In the genomic region with DNA sequence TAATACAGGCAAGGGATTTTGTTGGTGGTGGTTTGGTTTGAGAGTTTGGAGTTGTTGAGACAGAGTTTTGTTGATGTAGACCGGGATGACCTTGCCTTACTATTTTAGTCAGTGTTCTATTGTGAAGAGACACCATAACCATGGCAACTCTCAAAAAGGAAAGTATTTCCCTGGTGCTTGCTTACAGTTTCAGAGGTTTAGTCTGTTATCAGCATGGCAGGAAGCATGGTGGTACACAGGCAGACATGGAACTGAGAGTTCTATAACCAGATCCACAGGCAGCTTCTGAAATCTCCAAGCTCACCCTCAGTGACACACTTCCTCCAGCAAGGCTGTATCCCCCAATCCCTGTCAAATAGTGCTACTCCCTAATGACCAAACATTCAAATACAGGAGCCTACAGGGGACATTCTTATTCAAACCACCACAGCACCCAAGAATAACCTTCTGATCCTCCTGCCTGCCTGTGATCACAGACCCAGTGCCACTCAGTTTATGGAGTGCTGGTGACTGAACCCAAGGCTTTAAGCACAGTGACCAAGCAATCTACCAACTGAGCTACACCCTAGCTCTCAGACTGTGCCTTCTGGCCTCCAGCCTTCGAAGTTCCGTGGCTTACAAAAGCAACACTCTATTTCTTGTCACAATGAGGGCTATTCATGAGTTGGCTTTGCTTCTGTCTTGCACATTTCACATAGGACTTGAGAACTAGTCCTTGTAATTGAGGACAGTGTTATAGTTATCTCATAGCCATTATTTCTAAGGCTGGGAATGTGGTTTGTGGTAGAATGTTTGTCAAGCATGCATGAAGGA, we compare ENCODE assay signal across 19 mouse cellular contexts.
DNase-seq lines count a peak whose midpoint lies in the region; ATAC-seq lines count a peak whose summit lies in the region.
"Had no signal": no experiment of that assay in that cellular context is flagged by ENCODE, and none has a peak within 500 bp of the region (broad histone marks: within the 10 kb centered on the region; RNA-seq: fewer than 3 reads in every experiment).

No protein-coding gene starts in this region.

- ATAC-seq in activated CD4-positive, CD25-positive, alpha-beta regulatory T cell, adult 4 months: peak; percentile 54
- ATAC-seq in megakaryocyte-erythroid progenitor cell, adult 5-6 weeks (replicated peaks; ENCODE audit: low FRiP score, low TSS enrichment, poor library complexity, severe bottlenecking): peak; percentile 54; the same call in 1 of the 2 replicates
- no peak for ATAC-seq in erythroblast, adult 5-6 weeks (replicated peaks; ENCODE audit: low FRiP score, poor library complexity, severe bottlenecking)
- ATAC-seq: liver, postnatal 0 days; Patski had no signal

- intact Hi-C loops in heart, postnatal 10 days (cut with DNase I): no loop called here

- peak; percentile 62 for DNase-seq in heart, adult 11 months
- no peak for DNase-seq in heart, postnatal 10 days
- DNase-seq in 416B (ENCODE audit: low read depth): peak; percentile 34
- no peak for DNase-seq in adipocyte (ENCODE audit: low spot score)
- DNase-seq in embryo, embryonic 10 days (ENCODE audit: low spot score): no peak
- DNase-seq: adrenal gland, postnatal 25 days; cerebellum, adult 18-20 months; cerebellum, postnatal 25 days; heart, adult 2 months; heart, postnatal 4 days; kidney, adult 11 months; liver, postnatal 0 days; lung, postnatal 10 days; right cerebral cortex, postnatal 4 days; thymus, adult 18-20 months had no signal

Comparison
In these comparisons a context has a peak if more than half of its experiments do, and no peak if none do; other contexts are left out.
1. DNase-seq: peak in heart, adult 11 months (single experiment) and 416B (single experiment); none in heart, postnatal 10 days (0 of 2), adipocyte (single experiment) and embryo, embryonic 10 days (single experiment).